Mouse (Mus musculus) adrenal gland, adult 10 weeks (tissue): Measurements from ENCODE around the gene Npat. TPM values are rescaled to one million over a fixed set of nuclear protein-coding genes. Genes with fewer than 3 reads are reported as not detected.

Experiments
- polyA plus RNA-seq: library from polyadenylated mRNA; stranded (reverse); fragments of 350-450 nt; fragmentation: Illumina TruSeq; extraction: RNeasy Lipid Tissue Mini Kit (QIAGEN cat#74804); gene quantifications from one replicate; pipeline ENCODE4 v1.2.3, GENCODE M21; 2014; ENCODE audit warnings: low read depth, low replicate concordance

The Npat gene
- polyA plus RNA-seq, result 34.5 TPM

DNA sequence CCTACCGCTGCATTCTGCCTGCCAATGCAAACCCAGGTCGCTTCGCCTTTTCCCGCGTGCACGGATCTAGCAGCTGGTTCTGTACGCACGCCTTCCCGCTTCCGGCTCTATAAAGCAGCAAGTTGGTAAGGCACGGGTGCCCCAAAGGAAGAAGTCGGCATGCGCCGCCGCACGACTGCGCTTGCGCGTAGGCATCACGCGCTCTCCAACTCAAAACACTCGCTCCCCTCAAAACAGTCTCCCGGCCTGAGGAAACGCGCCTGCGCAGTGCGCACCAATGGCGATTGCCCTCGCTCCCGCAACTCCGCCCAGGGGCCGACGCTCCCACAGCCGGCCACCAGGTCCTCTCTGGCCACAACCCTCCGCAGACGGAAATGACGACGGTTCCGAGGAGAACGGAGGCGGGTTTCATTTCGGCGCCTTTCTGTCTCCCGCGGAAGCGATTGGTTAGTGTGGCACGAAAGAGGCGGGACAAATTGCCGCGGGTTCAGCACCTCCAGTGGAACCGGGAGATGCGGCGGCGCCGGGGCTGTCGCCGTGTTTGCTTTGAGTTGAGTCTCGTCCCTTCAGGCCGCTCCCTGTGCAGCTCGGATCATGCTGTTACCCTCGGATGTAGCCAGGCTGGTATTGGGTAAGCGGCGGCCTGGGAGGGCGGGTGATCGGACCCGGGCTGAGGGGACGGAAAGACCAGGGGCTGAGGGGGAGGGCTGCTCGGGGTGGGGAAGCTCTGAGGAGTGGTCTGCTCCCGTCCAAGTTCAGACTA lies at the start of gene Npat, which contains the start of gene Atm:
TSS of gene Npat (plus strand) at position 490 of the 763 bp plus-strand sequence.
TSS of gene Atm (minus strand) at position 183 of the 763 bp plus-strand sequence.

GRCm38 (mm10) chr9:53609968-53610781 lies 73.3 kb downstream of the Npat start, which contains the start of gene Acat1:
TSS of gene Acat1 (minus strand) at chr9:53610382.

Other genes starting within 250 kb of the Npat start
- not detected for gene Exph5, start 235.4 kb upstream of the Npat start, polyA plus RNA-seq
- 29.9 TPM for gene Kdelc2, start 153.0 kb upstream of the Npat start, polyA plus RNA-seq
- 15.2 TPM for gene 4930550C14Rik, start 134.7 kb upstream of the Npat start, polyA plus RNA-seq
- gene Atm, start 307 bp upstream of the Npat start, polyA plus RNA-seq, result 18.5 TPM
- gene Acat1, start 73.3 kb downstream of the Npat start, polyA plus RNA-seq, result 131 TPM
- 115 TPM for gene Cul5, start 133.0 kb downstream of the Npat start, polyA plus RNA-seq
- 1.9 TPM for gene Rab39, start 169.2 kb downstream of the Npat start, polyA plus RNA-seq
- 1.0 TPM for gene Slc35f2, start 234.5 kb downstream of the Npat start, polyA plus RNA-seq